Mouse (Mus musculus) monocyte, adult 5-6 weeks (primary cell): ENCODE data around the gene Crb3. TPM values are rescaled to one million over a fixed set of nuclear protein-coding genes. Genes with fewer than 3 reads are reported as not detected.
A peak's percentile ranks its signal among the peaks of the same experiment; 100 is the strongest.

ENCODE experiments used
- ATAC-seq: fragments of 153-309, 156-312 bp; replicated peaks from 2 replicates; pipeline ENCODE4 v1.8.0; 2017; ENCODE audit warnings: mild to moderate bottlenecking; ENCODE audit not compliant: low TSS enrichment, insufficient number of reproducible peaks, severe bottlenecking, poor library complexity, low FRiP score
- total RNA-seq: library from RNA; stranded (forward); fragments of 200-1000, 200-491, 200-594 nt; gene quantifications from 3 replicates; pipeline ENCODE4 v1.2.3, GENCODE M21; 2017

The Crb3 gene
- total RNA-seq, 1 experiment from 2014 or later: not detected

GRCm38 (mm10) chr17:57060231-57060801, 1.4 kb downstream of the Crb3 start:
- ATAC-seq: peak; percentile 91

- ATAC-seq: no peak
Measured at GRCm38 (mm10) chr17:57061069-57061468, 2.2 kb downstream of the Crb3 start.

- no peak for ATAC-seq
Measured at GRCm38 (mm10) chr17:57062011-57062521, 3.2 kb downstream of the Crb3 start.

- ATAC-seq: no peak
Measured at GRCm38 (mm10) chr17:57062548-57062947, 3.6 kb downstream of the Crb3 start.

- ATAC-seq: no peak
Measured at GRCm38 (mm10) chr17:57063031-57063430, 4.1 kb downstream of the Crb3 start.

- no peak for ATAC-seq
Measured at GRCm38 (mm10) chr17:57066908-57067307, 8.0 kb downstream of the Crb3 start.

GRCm38 (mm10) chr17:57070272-57070671, 11.4 kb downstream of the Crb3 start:
- ATAC-seq: no peak

- ATAC-seq: no peak
Measured at GRCm38 (mm10) chr17:57070699-57071098, 11.8 kb downstream of the Crb3 start.

GRCm38 (mm10) chr17:57076916-57077315, 18.0 kb downstream of the Crb3 start:
- no peak for ATAC-seq

- peak; percentile 83 for ATAC-seq
Measured at GRCm38 (mm10) chr17:57078336-57078735, 19.4 kb downstream of the Crb3 start, which contains the start of gene Dennd1c. Gene Dennd1c (minus strand): TSS chr17:57078514.

GRCm38 (mm10) chr17:57079919-57080318, 21.0 kb downstream of the Crb3 start:
- no peak for ATAC-seq

- no peak for ATAC-seq
Measured at GRCm38 (mm10) chr17:57081234-57081842, 22.4 kb downstream of the Crb3 start.

GRCm38 (mm10) chr17:57082481-57082880, 23.6 kb downstream of the Crb3 start:
- no peak for ATAC-seq

- no peak for ATAC-seq
Measured at GRCm38 (mm10) chr17:57085970-57086757, 27.3 kb downstream of the Crb3 start.

GRCm38 (mm10) chr17:57087049-57087832, 28.3 kb downstream of the Crb3 start, which contains the start of gene Tubb4a:
Gene Tubb4a (minus strand): TSS chr17:57087782.
- no peak for ATAC-seq

- ATAC-seq: no peak
Measured at GRCm38 (mm10) chr17:57094222-57094621, 35.3 kb downstream of the Crb3 start.

GRCm38 (mm10) chr17:57095855-57096622, 37.1 kb downstream of the Crb3 start:
- ATAC-seq: peak; percentile 78

- peak; percentile 64 for ATAC-seq
Measured at GRCm38 (mm10) chr17:57096623-57096920, 37.7 kb downstream of the Crb3 start.
